Mouse (Mus musculus): ENCODE measurements around the gene Eif3g. TPM values are rescaled to one million over a fixed set of nuclear protein-coding genes. Genes with fewer than 3 reads are reported as not detected.

Gene Eif3g
- polyA plus RNA-seq, 1 experiment from 2014 or later = 215 TPM

- Histone ChIP-seq H3K4me2 (replicated peaks; ENCODE audit: low read depth) (no peak overlapping the region), H3K27ac (replicated peaks) (no peak overlapping the region), H3K9ac (ENCODE audit: low read length) (no peak overlapping the region), H3K9me3 (ENCODE audit: control insufficient read depth, low read length) (no peaks in the 10 kb centered on the region), H3K36me3 (ENCODE audit: control insufficient read depth, insufficient read depth, low read length) (no peaks in the 10 kb centered on the region), H3K4me1 (replicated peaks; ENCODE audit: control insufficient read depth, insufficient read depth) (no peaks in the 10 kb centered on the region), H3K27me3 (ENCODE audit: control insufficient read depth, insufficient read depth, low read length) (no peaks in the 10 kb centered on the region), H3K4me3 (ENCODE audit: low read depth, low read length) (no peak overlapping the region)
- ATAC-seq (ENCODE audit: low FRiP score, low TSS enrichment) = no peak
- 15% methylated on average over 4 of the region's 4 CpGs for WGBS
- peak; percentile 70 for TF ChIP-seq CTCF (IDR thresholded peaks at IDR 0.05; ENCODE audit: low read depth)
- TF ChIP-seq EP300 (optimal IDR thresholded peaks at IDR 0.05) = no peak
- DNase-seq (ENCODE audit: low spot score) = peak; percentile 39
These were observed 36.6 kb downstream of the Eif3g start for GRCm38 (mm10) chr9:20861821-20862220.

DNA sequence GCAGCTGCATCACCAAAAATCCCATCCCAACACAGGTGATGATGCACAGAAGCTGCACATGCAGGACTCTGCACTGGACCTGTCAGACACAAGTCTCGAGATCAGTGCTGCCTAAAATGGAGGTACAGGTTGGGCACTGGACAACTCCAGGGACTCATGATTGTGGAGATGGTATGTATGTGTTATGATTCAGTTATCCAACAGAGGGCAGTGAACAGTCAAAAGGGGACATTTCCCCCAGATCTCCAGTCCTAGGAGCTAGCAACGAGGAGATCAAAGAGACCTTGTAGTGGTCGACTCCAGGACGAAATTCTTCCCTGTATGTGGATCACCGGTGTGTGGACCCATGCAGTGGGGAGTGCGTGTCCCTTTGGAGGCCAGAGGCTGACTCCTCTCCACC, 38.5 kb downstream of the Eif3g start:
- TF ChIP-seq CTCF (IDR thresholded peaks at IDR 0.05; ENCODE audit: low read depth) (0 out of 2 replicates have a peak, but pooled peaks have one; percentile 1), EP300 (optimal IDR thresholded peaks at IDR 0.05) (no peak)
- H3K9me3 ChIP-seq (ENCODE audit: control insufficient read depth, low read length) = no peaks in the 10 kb centered on the region
- ATAC-seq (ENCODE audit: low FRiP score, low TSS enrichment) = no peak
- H3K36me3 ChIP-seq (ENCODE audit: control insufficient read depth, insufficient read depth, low read length) = no peaks in the 10 kb centered on the region
- H3K27ac ChIP-seq (replicated peaks) = no peak overlapping the region
- H3K4me3 ChIP-seq (ENCODE audit: low read depth, low read length) = no peak overlapping the region
- no peak for DNase-seq (ENCODE audit: low spot score)
- H3K4me1 ChIP-seq (replicated peaks; ENCODE audit: control insufficient read depth, insufficient read depth) = no peaks in the 10 kb centered on the region
- no peaks in the 10 kb centered on the region for H3K27me3 ChIP-seq (ENCODE audit: control insufficient read depth, insufficient read depth, low read length)
- 39% methylated on average over 6 of the region's 6 CpGs for WGBS
- H3K9ac ChIP-seq (ENCODE audit: low read length) = no peak overlapping the region
- H3K4me2 ChIP-seq (replicated peaks; ENCODE audit: low read depth) = no peak overlapping the region

- ATAC-seq (ENCODE audit: low FRiP score, low TSS enrichment) (peak; percentile 73), DNase-seq (ENCODE audit: low spot score) (peak; percentile 81)
- no peaks in the 10 kb centered on the region for H3K4me1 ChIP-seq (replicated peaks; ENCODE audit: control insufficient read depth, insufficient read depth)
- H3K9me3 ChIP-seq (ENCODE audit: control insufficient read depth, low read length) = no peaks in the 10 kb centered on the region
- H3K27ac ChIP-seq (replicated peaks) = no peak overlapping the region
- no peaks in the 10 kb centered on the region for H3K27me3 ChIP-seq (ENCODE audit: control insufficient read depth, insufficient read depth, low read length)
- 7% methylated on average over 6 of the region's 6 CpGs for WGBS
- no peaks in the 10 kb centered on the region for H3K36me3 ChIP-seq (ENCODE audit: control insufficient read depth, insufficient read depth, low read length)
- H3K9ac ChIP-seq (ENCODE audit: low read length) = no peak overlapping the region
- H3K4me2 ChIP-seq (replicated peaks; ENCODE audit: low read depth) = no peak overlapping the region
- TF ChIP-seq EP300 (optimal IDR thresholded peaks at IDR 0.05) (no peak), CTCF (IDR thresholded peaks at IDR 0.05; ENCODE audit: low read depth) (0 out of 2 replicates have a peak, but pooled peaks have one; percentile 9)
- H3K4me3 ChIP-seq (ENCODE audit: low read depth, low read length) = no peak overlapping the region
These were observed 41.3 kb downstream of the Eif3g start for GRCm38 (mm10) chr9:20857131-20857530.

GRCm38 (mm10) chr9:20850179-20850578, 48.2 kb downstream of the Eif3g start:
- H3K4me2 ChIP-seq (replicated peaks; ENCODE audit: low read depth) = no peak overlapping the region
- no peaks in the 10 kb centered on the region for H3K27me3 ChIP-seq (ENCODE audit: control insufficient read depth, insufficient read depth, low read length)
- 84% methylated on average over 2 of the region's 2 CpGs for whole genome bisulfite sequencing
- H3K27ac ChIP-seq (replicated peaks) = no peak overlapping the region
- DNase-seq (ENCODE audit: low spot score) (no peak), ATAC-seq (ENCODE audit: low FRiP score, low TSS enrichment) (no peak)
- TF ChIP-seq EP300 (optimal IDR thresholded peaks at IDR 0.05) (no peak), CTCF (IDR thresholded peaks at IDR 0.05; ENCODE audit: low read depth) (no peak)
- H3K4me3 ChIP-seq (ENCODE audit: low read depth, low read length) = no peak overlapping the region
- H3K36me3 ChIP-seq (ENCODE audit: control insufficient read depth, insufficient read depth, low read length) = no peaks in the 10 kb centered on the region
- H3K4me1 ChIP-seq (replicated peaks; ENCODE audit: control insufficient read depth, insufficient read depth) = no peaks in the 10 kb centered on the region
- no peak overlapping the region for H3K9ac ChIP-seq (ENCODE audit: low read length)
- no peaks in the 10 kb centered on the region for H3K9me3 ChIP-seq (ENCODE audit: control insufficient read depth, low read length)

Small RNA genes lying within 50 kb of the gene (microRNA-seq; reads per million reads assigned to microRNA genes)
- not detected for gene Mir7081

Other genes with a start within 250 kb of the Eif3g start
- gene Pin1, start 246.5 kb downstream of the Eif3g start, polyA plus RNA-seq (2015; fragmentation: Nextera tagmentation; extraction: Ambion mirVana) = 28.2 and 28.7 TPM in 2 replicates
- gene Olfm2, start 152.3 kb downstream of the Eif3g start, polyA plus RNA-seq (2015; fragmentation: Nextera tagmentation; extraction: Ambion mirVana) = 2.3 and 2.5 TPM in 2 replicates
- gene Col5a3, start 83.6 kb downstream of the Eif3g start, polyA plus RNA-seq (2015; fragmentation: Nextera tagmentation; extraction: Ambion mirVana) = 2.4 and 2.6 TPM in 2 replicates
- gene Rdh8, start 80.1 kb downstream of the Eif3g start, polyA plus RNA-seq (2015; fragmentation: Nextera tagmentation; extraction: Ambion mirVana) = not detected in 2 replicates
- gene A230050P20Rik, start 30.0 kb downstream of the Eif3g start, polyA plus RNA-seq (2015; fragmentation: Nextera tagmentation; extraction: Ambion mirVana) = 6.9 TPM in 2 replicates
- 7.7 and 7.9 TPM in 2 replicates for gene Angptl6, start 18.9 kb downstream of the Eif3g start, polyA plus RNA-seq (2015; fragmentation: Nextera tagmentation; extraction: Ambion mirVana)
- gene Ppan, start 10.4 kb downstream of the Eif3g start, polyA plus RNA-seq (2015; fragmentation: Nextera tagmentation; extraction: Ambion mirVana) = 32.4 and 37.3 TPM in 2 replicates
- 17.9 TPM in 2 replicates for gene Dnmt1, start 61.3 kb upstream of the Eif3g start, polyA plus RNA-seq (2015; fragmentation: Nextera tagmentation; extraction: Ambion mirVana)
- gene S1pr2, start 78.2 kb upstream of the Eif3g start, polyA plus RNA-seq (2015; fragmentation: Nextera tagmentation; extraction: Ambion mirVana) = 16.3 and 19.4 TPM in 2 replicates
- 87.3 and 90.2 TPM in 2 replicates for gene Mrpl4, start 104.1 kb upstream of the Eif3g start, polyA plus RNA-seq (2015; fragmentation: Nextera tagmentation; extraction: Ambion mirVana)
- gene Icam1, start 117.4 kb upstream of the Eif3g start, polyA plus RNA-seq (2015; fragmentation: Nextera tagmentation; extraction: Ambion mirVana) = 9.5 and 11.9 TPM in 2 replicates
- gene Icam4, start 130.8 kb upstream of the Eif3g start, polyA plus RNA-seq (2015; fragmentation: Nextera tagmentation; extraction: Ambion mirVana) = 0.50 and 0.81 TPM in 2 replicates
- 0.15 and 0.27 TPM in 2 replicates for gene Icam5, start 133.4 kb upstream of the Eif3g start, polyA plus RNA-seq (2015; fragmentation: Nextera tagmentation; extraction: Ambion mirVana)
- not detected in 2 replicates for gene Zglp1, start 168.5 kb upstream of the Eif3g start, polyA plus RNA-seq (2015; fragmentation: Nextera tagmentation; extraction: Ambion mirVana)
- 0.11 and 0.24 TPM in 2 replicates for gene Gm49373, start 174.5 kb upstream of the Eif3g start, polyA plus RNA-seq (2015; fragmentation: Nextera tagmentation; extraction: Ambion mirVana)
- gene Fdx1l, start 175.0 kb upstream of the Eif3g start, polyA plus RNA-seq (2015; fragmentation: Nextera tagmentation; extraction: Ambion mirVana) = 39.4 and 42.3 TPM in 2 replicates
- 0.28 and 0.86 TPM in 2 replicates for gene Gm38431, start 193.4 kb upstream of the Eif3g start, polyA plus RNA-seq (2015; fragmentation: Nextera tagmentation; extraction: Ambion mirVana)
- gene Raver1, start 193.4 kb upstream of the Eif3g start, polyA plus RNA-seq (2015; fragmentation: Nextera tagmentation; extraction: Ambion mirVana) = 15.0 and 18.3 TPM in 2 replicates
- gene Tyk2, start 232.6 kb upstream of the Eif3g start, polyA plus RNA-seq (2015; fragmentation: Nextera tagmentation; extraction: Ambion mirVana) = 6.8 and 7.1 TPM in 2 replicates

Measured in stomach, postnatal 0 days (tissue).